Mouse (Mus musculus): ENCODE measurements at regions not wholly inside any gene's neighbourhood (a gene's known extent, or its start where the extent isn't known, plus 50 kb on each side); places are given as distances from the start of the nearest gene placed in this dataset.

- peaks cover 4% of the 10 kb centered on the region for H3K4me1 ChIP-seq
- H3K27me3 ChIP-seq (replicated peaks) = peaks cover 11% of the 10 kb centered on the region
- no peak overlapping the region for H3K4me3 ChIP-seq (replicated peaks)
- no peaks in the 10 kb centered on the region for H3K36me3 ChIP-seq (replicated peaks; ENCODE audit: low read length)
- TF ChIP-seq GATA1 (IDR thresholded peaks at IDR 0.05; ENCODE audit: borderline replicate concordance, low read length) (no peak), FLI1 (IDR thresholded peaks at IDR 0.05; ENCODE audit: low read length) (no peak)
- H3K9me3 ChIP-seq = no peaks in the 10 kb centered on the region
Measured at GRCm38 (mm10) chr4:114766643-114767393, 54.7 kb upstream of the Gm12830 start.
